Mouse (Mus musculus): ENCODE results near the gene 1700034J05Rik. TPM values are rescaled to one million over a fixed set of nuclear protein-coding genes. Genes with fewer than 3 reads are reported as not detected.

The 1700034J05Rik gene
- total RNA-seq, 2 experiments from 2014 or later, result not detected

DNA sequence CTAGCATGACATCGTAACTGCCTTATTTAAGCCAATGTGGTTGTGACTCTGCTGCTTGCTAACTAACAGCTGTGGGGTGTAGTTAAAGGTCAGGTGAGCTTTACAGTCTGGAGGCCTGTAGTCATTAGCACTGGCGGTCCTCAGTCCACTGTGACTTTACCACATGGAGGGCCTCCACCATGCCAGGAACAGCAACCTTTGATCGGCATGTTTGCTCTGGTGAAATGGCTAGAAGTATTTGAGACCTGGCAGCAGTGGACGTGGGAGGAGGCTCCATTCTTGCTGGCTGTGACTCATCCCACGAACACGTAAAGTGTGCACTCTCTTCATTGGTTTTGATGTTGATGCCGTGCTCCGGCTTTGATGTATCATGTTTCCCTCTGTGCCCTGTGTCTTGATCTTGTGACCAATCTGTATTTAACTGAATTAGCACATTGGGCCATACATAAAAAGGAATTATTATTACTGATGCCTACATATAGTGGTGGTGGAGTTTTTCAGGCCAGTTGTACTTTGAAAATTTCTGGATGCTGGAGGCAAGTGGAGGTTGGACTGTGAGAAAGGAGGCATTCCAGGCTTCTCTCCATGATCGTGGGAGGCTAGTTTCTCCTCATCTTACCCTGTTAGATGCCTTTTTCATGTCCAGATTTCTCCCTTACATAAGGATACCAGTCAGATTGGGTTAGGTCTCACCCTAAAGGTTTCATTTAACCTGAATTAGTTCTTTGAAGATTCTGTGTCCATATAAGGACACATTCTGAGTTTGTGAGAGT, 5.9 kb upstream of the 1700034J05Rik start:
- TF ChIP-seq CTCF (conservative IDR thresholded peaks at IDR 0.05), result no peak
- Histone ChIP-seq H3K4me3 (no peak overlapping the region), H3K27ac (no peak overlapping the region)
- no peak for DNase-seq (ENCODE audit: low spot score in 2 of 2)

- no peak overlapping the region for H3K4me3 ChIP-seq
- H3K27ac ChIP-seq, result no peak overlapping the region
- TF ChIP-seq CTCF (conservative IDR thresholded peaks at IDR 0.05), result no peak
- DNase-seq (ENCODE audit: low spot score in 2 of 2), result no peak
Observed at GRCm38 (mm10) chr6:146958694-146959093, 4.5 kb upstream of the 1700034J05Rik start.

- no peak overlapping the region for H3K4me3 ChIP-seq
- TF ChIP-seq CTCF (conservative IDR thresholded peaks at IDR 0.05), result no peak
- peak in 1 of 2 experiments; percentile 28 for DNase-seq (ENCODE audit: low spot score in 2 of 2)
- H3K27ac ChIP-seq, result no peak overlapping the region
Observed at GRCm38 (mm10) chr6:146956961-146957360, 2.7 kb upstream of the 1700034J05Rik start.

DNA sequence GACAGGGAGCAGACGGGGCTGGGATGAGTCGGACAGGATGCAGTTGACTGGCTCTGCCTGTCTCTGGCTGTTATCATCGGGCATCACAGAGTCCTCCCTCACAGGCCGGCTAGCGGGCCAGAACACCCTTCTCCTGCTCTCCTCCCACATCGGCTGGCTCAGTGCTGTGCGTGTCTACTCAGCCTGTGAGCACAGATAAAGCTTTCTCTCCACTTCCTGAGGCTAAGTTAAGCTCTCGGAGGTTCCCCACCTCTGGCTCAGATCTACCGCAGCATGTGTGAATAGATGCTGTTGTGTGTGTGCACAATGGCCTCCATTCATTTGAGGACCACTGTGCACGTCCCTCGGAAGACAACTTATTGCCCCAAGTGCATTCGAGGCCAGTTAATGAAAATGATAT, 1.7 kb upstream of the 1700034J05Rik start:
- Histone ChIP-seq H3K4me3 (no peak overlapping the region), H3K27ac (peak overlapping the region; percentile 25; the same call in 1 of the 2 replicates)
- DNase-seq (ENCODE audit: low spot score in 2 of 2), result no peak
- no peak for TF ChIP-seq CTCF (conservative IDR thresholded peaks at IDR 0.05)

- H3K4me3 ChIP-seq, result no peak overlapping the region
- peak overlapping the region; percentile 25; the same call in 1 of the 2 replicates for H3K27ac ChIP-seq
- no peak for DNase-seq (ENCODE audit: low spot score in 2 of 2)
- no peak for TF ChIP-seq CTCF (conservative IDR thresholded peaks at IDR 0.05)
Observed at GRCm38 (mm10) chr6:146955475-146955874, 1.3 kb upstream of the 1700034J05Rik start.

DNA sequence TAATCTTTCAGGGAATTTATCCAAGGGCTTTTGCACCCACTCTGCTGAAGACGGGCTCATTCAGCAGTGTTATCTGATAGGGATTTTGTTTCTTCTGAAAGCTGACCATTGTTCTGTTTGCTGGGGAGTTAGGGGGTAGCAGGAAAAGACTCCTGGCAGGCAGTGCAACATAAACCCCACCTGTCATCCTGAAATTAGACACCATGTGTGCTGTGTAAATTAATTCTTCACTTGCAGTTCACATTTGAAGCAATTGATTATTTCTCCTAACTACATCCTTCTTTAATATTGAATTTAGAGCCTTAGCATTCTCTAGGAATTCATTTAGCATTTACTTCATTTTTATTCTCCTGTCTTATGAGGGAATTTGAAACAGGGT, 3.8 kb downstream of the 1700034J05Rik start:
- TF ChIP-seq CTCF (conservative IDR thresholded peaks at IDR 0.05), result no peak
- no peak for DNase-seq (ENCODE audit: low spot score in 2 of 2)
- Histone ChIP-seq H3K27ac (no peak overlapping the region), H3K4me3 (no peak overlapping the region)

- TF ChIP-seq CTCF (conservative IDR thresholded peaks at IDR 0.05), result no peak
- no peak for DNase-seq (ENCODE audit: low spot score in 2 of 2)
- no peak overlapping the region for H3K4me3 ChIP-seq
- H3K27ac ChIP-seq, result no peak overlapping the region
Observed at GRCm38 (mm10) chr6:146949682-146950453, 4.4 kb downstream of the 1700034J05Rik start.

DNA sequence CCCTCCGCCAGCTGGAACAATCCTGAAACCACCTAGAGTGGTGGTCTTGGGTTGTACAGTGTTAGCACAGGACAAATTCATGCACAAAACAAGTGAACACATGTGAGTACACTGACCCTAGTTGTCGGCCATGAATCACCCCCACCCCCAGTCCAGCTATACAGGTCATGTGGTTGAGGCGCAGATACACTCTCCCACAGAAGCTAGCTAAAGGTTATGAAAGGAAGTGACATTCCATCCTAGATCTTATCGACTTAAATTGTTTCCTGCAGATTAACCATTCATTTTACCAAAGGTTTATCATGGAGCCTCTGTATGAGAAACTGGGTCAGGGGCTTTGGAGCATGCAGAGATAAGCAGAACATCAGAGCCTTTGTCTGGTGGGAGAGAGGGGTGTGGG, 7.0 kb downstream of the 1700034J05Rik start:
- DNase-seq (ENCODE audit: low spot score in 2 of 2), result no peak
- no peak overlapping the region for H3K4me3 ChIP-seq
- H3K27ac ChIP-seq, result no peak overlapping the region
- no peak for TF ChIP-seq CTCF (conservative IDR thresholded peaks at IDR 0.05)

DNA sequence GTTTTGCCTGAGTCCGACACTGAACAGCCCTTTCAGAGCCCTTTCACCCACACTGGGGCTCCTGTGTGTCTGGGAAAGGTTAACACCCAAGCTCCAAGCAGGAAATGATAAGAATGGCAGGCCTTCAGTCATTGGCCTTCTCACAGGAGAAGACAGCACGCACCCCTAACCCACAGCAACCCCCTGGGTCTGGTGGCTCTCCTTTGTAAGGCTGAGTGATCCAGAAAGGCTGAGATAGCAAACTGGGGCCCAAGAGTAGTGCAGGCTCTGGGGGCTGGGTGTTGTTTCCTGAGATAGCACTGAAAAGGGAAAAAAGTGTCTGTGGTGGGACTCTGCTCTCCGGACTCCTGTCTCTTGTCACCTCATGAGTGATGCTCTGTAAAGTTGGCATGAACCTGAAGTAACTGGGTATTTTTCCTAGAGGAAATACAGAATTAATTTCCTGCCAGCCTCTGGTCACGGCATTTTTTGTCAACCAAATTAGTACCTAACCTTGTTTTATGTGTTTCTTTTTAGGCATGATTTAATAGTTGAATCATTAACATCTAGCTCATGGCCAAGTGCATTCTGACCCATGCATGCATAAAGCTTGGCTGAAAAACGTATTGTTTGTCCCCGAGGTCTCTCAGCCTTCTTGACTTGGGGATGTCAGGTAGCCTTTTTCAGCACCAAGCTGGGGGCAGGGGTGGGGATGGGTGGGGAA, 7.7 kb downstream of the 1700034J05Rik start:
- no peak for TF ChIP-seq CTCF (conservative IDR thresholded peaks at IDR 0.05)
- no peak for DNase-seq (ENCODE audit: low spot score in 2 of 2)

GRCm38 (mm10) chr6:146944830-146945229, 9.4 kb downstream of the 1700034J05Rik start:
- no peak overlapping the region for H3K4me3 ChIP-seq
- H3K27ac ChIP-seq, result no peak overlapping the region
- TF ChIP-seq CTCF (conservative IDR thresholded peaks at IDR 0.05), result no peak
- DNase-seq (ENCODE audit: low spot score in 2 of 2), result no peak

More for the DNA sequence above, 7.7 kb downstream of the 1700034J05Rik start:
- Histone ChIP-seq H3K4me3 (no peak overlapping the region), H3K27ac (no peak overlapping the region)

DNA sequence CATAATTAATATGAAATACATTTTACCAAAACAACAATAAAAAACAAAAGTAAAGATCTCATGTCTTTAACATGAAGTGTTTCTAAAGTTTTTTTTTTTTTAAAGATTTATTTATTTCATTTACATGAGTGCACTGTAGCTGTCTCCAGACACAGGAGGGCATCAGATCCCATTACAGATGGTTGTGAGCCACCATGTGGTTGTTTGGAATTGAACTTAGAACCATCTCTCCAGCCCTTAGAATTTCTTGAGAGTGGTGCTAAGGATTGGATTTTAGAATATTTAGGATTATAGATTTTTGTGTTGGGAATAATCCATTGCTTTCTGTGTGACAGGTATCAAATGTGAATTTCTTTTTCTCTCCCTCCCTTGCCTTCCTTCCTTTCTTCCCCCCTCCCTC, 10.2 kb downstream of the 1700034J05Rik start:
- TF ChIP-seq CTCF (conservative IDR thresholded peaks at IDR 0.05), result peak; percentile 55

DNA sequence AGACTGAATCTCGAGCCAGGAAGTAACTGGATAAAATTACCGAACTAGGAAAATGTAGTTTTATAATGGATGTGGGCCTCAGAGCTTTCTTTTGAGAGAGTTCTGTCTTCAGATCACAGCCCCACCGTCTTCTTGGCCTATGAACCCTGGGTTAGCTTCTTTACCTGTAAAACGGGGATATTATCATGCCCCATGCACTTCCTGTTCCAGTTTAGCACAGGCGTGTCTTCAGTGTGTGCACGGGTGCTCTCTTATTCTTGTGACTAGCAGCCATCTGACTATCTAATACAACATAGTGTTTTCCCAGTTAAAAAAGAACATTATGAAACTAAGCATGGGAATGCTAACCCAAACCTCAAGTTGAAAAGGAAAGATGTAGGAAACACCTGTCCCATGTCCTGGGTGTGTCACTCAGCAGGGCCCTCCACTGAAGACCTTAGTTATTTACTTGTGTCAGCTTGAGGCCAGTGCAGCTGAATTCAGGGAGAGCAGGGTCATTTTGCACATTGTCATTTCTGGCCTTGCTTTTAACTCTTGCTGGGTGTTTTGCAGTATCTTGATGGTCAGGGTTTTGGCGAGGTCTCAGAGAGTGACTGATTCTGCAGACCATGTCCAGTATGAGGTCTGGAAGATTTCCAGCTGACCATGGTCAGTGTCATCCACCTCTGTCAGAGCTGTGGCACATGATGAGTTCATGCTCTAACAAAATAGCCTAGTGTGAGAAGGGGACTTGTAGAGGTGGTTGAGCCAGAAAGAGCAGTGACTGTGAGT, 12.5 kb downstream of the 1700034J05Rik start:
- Histone ChIP-seq H3K27ac (no peak overlapping the region), H3K4me3 (no peak overlapping the region)
- no peak for TF ChIP-seq CTCF (conservative IDR thresholded peaks at IDR 0.05)
- no peak for DNase-seq (ENCODE audit: low spot score in 2 of 2)

More for the DNA sequence above, 10.2 kb downstream of the 1700034J05Rik start:
- Histone ChIP-seq H3K27ac (no peak overlapping the region), H3K4me3 (no peak overlapping the region)
- no peak for DNase-seq (ENCODE audit: low spot score in 2 of 2)

Measured in layer of hippocampus, adult 2 months (tissue).